Mouse (Mus musculus) cortical plate, adult 2 months (tissue): Measurements from ENCODE around the gene Vcam1. TPM values are rescaled to one million over a fixed set of nuclear protein-coding genes. Genes with fewer than 3 reads are reported as not detected.

ENCODE experiments used
- H3K27ac ChIP-seq: fragments of 200-500 bp; 2 replicates; pipeline ENCODE4 v1.5.1; 2012; ENCODE audit warnings: low read length, control low read depth, inconsistent platforms; ENCODE audit not compliant: insufficient read depth
- H3K4me1 ChIP-seq: fragments of 200-500 bp; 2 replicates; pipeline ENCODE4 v1.6.1; 2011; ENCODE audit warnings: low read length; ENCODE audit not compliant: control insufficient read depth, insufficient read depth
- H3K4me3 ChIP-seq: fragments of 200-500 bp; 2 replicates; pipeline ENCODE4 v1.5.1; 2011; ENCODE audit warnings: mild to moderate bottlenecking, low read length, control low read depth; ENCODE audit not compliant: insufficient read depth
- CTCF ChIP-seq: fragments of 200-500 bp; IDR thresholded peaks from 2 replicates; pipeline ENCODE4 v1.5.1; 2011; ENCODE audit warnings: mild to moderate bottlenecking, control low read depth, low read length; ENCODE audit not compliant: insufficient read depth; ENCODE audit errors: extremely low read depth
- POLR2A ChIP-seq: fragments of 200-500 bp; IDR thresholded peaks from 2 replicates; pipeline ENCODE4 v1.6.1; 2011; ENCODE audit warnings: mild to moderate bottlenecking, low read length, control low read depth; ENCODE audit not compliant: insufficient read depth; ENCODE audit errors: extremely low read depth
- polyA plus RNA-seq: library from polyadenylated mRNA; depleted of rRNA; stranded (reverse); fragments of >200 nt; gene quantifications from 2 replicates; pipeline ENCODE4 v1.2.3, GENCODE M21; 2012

Vcam1 gene
- polyA plus RNA-seq, 1 experiment: 17.5 TPM

- H3K27ac ChIP-seq: no peak overlapping the region
- no peak overlapping the region for H3K4me3 ChIP-seq
- no peaks in the 10 kb centered on the region for H3K4me1 ChIP-seq
- TF ChIP-seq CTCF: no peak
- no peak for TF ChIP-seq POLR2A
Measured at GRCm38 (mm10) chr3:116150056-116150632, 20.7 kb upstream of the Vcam1 start.

GRCm38 (mm10) chr3:116149096-116149495 is 19.6 kb upstream of the Vcam1 start:
- H3K27ac ChIP-seq: no peak overlapping the region
- H3K4me3 ChIP-seq: no peak overlapping the region
- TF ChIP-seq CTCF (no peak), POLR2A (no peak)
- no peaks in the 10 kb centered on the region for H3K4me1 ChIP-seq

DNA sequence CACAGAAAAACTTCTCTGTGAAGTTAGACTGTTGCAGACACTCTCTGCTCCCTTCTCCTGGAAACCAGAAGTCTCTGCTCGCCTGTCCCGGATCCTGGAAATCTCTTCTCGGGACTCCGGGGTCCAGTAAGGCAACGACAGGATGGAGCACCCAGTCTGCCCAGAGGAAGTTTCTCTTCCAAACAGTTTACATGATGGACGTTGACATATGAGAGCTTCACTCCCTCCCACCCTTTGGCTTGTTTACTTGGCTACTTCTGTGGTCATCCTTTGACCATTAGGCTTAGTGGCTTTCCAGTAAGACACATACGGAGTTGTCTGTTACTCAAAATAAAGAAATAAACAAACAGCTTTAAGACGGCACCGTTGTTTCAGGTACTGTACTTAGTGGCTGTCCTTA is 19.2 kb upstream of the Vcam1 start:
- Histone ChIP-seq H3K4me3 (no peak overlapping the region), H3K27ac (no peak overlapping the region), H3K4me1 (no peaks in the 10 kb centered on the region)
- TF ChIP-seq CTCF (no peak), POLR2A (no peak)

DNA sequence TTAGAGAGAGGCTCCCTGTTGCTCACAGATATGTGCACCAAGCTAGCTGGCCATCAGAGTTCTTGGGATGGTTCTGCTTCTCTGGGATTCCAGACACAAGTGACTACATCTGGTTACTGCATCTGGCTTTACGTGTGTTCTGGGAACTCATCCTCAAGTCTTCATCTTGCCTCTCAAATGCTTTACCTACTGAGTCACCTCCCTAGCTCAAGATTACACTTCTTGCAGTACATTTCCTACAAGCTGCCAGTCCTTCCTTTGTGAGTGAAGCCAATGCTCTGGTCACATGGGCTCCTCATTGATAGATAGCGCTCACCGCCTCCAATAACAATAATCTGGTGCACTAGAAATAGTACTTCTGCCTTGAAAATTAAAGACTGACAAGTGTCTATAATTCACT is 11.7 kb upstream of the Vcam1 start:
- TF ChIP-seq POLR2A: no peak
- no peak for TF ChIP-seq CTCF
- Histone ChIP-seq H3K27ac (no peak overlapping the region), H3K4me3 (no peak overlapping the region), H3K4me1 (no peaks in the 10 kb centered on the region)

- Histone ChIP-seq H3K27ac (no peak overlapping the region), H3K4me1 (no peaks in the 10 kb centered on the region), H3K4me3 (no peak overlapping the region)
- TF ChIP-seq CTCF (no peak), POLR2A (no peak)
Measured at GRCm38 (mm10) chr3:116139000-116139399, 9.5 kb upstream of the Vcam1 start.

GRCm38 (mm10) chr3:116138081-116138480 is 8.6 kb upstream of the Vcam1 start:
- H3K27ac ChIP-seq: no peak overlapping the region
- no peaks in the 10 kb centered on the region for H3K4me1 ChIP-seq
- TF ChIP-seq CTCF (no peak), POLR2A (no peak)
- no peak overlapping the region for H3K4me3 ChIP-seq

GRCm38 (mm10) chr3:116133363-116133762 is 3.9 kb upstream of the Vcam1 start:
- Histone ChIP-seq H3K4me1 (no peaks in the 10 kb centered on the region), H3K4me3 (no peak overlapping the region), H3K27ac (no peak overlapping the region)
- TF ChIP-seq CTCF (no peak), POLR2A (no peak)

DNA sequence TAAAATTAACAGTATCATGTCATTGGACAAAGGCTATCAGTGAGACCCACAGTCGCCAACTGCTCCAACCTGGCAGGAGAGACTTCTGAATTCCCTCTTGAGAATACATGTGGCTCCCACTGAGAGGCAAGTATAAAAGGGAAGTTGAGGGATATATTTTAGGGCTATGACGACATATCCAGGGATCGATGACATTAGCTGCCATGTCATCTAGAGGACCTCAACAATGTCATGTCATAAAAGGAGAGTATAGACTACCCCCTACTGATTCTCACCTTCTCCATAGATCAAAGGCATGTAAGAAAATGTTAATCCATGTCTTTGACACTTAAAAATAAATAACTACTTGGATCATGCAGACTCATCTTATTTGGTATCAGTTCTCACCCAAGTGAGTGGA is 1.2 kb upstream of the Vcam1 start:
- no peaks in the 10 kb centered on the region for H3K4me1 ChIP-seq
- H3K27ac ChIP-seq: no peak overlapping the region
- no peak for TF ChIP-seq POLR2A
- no peak for TF ChIP-seq CTCF
- no peak overlapping the region for H3K4me3 ChIP-seq

DNA sequence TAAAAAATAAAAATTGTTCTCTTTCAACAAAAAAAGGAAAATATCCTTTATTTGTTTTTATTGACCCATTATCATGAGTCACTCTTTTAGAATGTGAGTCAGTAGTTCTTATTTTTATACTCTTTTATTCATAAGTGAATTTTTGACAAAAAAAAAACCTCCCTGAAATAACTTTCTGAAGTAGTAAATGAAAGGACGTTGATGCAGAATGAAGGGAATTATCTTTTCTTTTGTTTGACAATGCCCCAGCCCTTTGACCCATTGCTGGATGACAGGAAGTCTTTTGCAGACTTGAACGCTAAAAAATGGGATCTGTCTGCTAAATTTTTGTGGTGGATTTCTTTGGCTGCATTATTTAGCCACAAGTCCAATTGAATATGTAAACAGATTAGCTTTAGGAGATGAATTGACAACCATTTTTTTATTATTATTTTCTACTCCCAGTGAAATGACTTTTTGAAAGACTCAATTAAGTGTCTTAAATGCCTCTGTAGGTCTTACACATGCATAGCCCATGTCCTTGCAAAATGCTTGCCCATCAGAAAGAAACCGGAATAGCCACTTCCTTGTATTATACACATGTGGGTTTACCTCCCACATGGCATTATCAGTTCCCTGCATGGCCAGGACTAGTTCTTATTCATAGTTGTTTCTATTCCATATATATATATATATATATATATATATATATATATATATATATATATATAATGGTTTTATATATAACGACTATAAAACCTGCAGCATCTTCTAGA is 530 bp upstream of the Vcam1 start:
- no peak overlapping the region for H3K27ac ChIP-seq
- TF ChIP-seq CTCF (no peak), POLR2A (no peak)
- no peak overlapping the region for H3K4me3 ChIP-seq
- no peaks in the 10 kb centered on the region for H3K4me1 ChIP-seq
